Mouse (Mus musculus) CD4-positive, CD25-positive, alpha-beta regulatory T cell, adult 2 months (primary cell): ENCODE measurements around the gene Rtp4.

Experiments used
- DNase-seq: peaks from one replicate; pipeline ENCODE4 v3.0.0-alpha.2; 2012; ENCODE audit warnings: low read depth, low spot score

The Rtp4 gene

DNA sequence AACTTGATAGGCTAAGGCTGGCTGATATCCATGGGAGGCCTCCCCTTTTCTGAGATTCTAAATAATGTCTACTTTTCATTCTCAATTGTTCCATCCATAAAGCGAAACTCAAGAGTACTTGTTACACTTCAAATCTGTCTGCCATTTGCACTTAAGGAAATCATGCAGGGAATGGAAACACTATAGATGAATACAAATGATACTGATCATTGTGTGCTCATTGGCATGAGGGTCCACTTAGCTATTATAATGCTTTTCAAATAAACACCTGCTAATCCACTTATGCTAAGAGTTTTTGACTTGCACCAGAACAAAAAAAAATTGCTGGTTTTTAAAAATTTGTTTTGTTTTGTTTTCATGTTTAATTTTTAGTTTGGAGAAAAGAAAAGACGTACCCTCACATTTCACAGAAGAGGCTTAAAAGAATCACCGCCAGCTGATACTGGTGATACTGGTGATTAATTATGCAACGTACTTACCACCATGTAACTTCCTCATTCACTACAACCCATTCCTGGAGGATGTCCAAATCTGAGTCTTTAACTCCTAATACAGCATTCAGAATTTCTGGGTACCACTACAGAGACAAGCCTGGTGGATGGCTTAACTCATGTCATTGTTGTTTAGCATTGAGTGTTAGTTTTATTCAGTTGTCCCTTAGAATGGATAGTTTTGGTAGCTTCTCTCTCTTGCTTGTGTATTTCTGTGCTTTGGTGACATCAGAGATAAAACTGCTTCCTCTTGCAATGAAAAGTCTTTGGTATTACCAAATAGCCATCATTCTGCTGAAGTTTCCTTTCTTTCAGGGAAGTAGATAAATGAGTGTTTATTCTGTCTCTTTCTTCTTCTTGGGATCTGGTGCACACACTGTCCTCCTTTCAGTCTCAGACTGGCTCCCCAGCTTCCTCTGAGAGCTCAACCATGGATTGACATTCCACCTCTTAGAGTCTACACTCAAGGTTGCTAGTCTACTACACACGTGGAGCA lies 71.3 kb downstream of the Rtp4 start:
- no peak for DNase-seq

DNA sequence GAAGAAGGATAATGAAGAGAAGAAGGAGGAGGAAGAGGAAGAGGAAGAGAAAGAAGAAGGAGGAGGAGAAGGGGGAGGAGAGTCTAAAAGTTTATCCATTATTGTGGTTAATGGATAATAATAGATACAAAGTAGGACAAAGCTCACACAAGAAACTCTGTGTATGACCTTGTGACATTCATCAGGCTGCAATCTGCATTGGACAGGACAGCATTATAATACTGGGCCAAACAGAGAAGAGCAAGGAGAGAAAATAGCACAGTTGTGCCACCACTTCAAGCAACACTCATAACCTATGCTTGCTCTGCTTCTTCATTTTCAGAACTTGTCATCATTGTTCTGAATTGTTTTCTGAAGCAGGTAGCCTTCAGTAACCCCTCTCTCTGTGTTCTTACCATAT lies 72.4 kb downstream of the Rtp4 start:
- DNase-seq, result no peak

DNA sequence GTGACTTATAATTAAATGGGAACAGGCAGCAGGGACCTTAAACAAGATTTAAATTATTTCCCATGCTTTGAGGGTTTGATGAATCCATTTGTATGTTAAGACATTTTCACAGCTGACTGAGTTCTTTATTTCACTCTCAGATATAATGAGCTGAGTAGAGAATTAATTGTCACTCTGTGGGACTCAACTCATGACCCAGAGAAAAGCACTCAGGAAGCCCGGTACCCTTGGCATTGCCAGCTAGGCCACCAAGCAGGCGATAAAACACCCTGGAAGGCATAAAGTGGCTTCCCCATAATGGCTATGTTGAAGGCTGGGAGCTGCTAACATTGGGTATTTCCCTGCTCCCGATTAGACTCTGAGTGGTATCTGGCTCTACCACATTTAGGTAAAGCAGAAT lies 76.6 kb downstream of the Rtp4 start:
- DNase-seq, result no peak

DNA sequence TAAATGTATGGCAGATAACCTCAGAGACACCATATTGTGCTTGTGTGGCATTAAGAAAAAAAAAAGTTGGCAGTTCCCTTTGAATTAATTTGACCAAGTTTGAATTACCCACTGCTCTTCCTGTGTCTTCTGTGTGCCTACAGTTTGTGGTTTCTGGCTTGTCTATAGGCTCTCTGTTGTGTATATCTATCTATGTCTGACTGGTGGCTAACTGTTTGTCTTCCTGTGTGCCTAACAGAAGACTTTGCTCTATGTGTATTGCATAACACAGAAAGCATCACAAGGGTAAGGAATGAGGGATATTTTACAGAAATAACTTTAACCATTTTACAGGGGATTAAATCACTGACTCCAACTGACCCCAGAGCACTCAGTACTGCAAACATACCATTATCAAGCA lies 77.9 kb downstream of the Rtp4 start:
- DNase-seq, result no peak

DNA sequence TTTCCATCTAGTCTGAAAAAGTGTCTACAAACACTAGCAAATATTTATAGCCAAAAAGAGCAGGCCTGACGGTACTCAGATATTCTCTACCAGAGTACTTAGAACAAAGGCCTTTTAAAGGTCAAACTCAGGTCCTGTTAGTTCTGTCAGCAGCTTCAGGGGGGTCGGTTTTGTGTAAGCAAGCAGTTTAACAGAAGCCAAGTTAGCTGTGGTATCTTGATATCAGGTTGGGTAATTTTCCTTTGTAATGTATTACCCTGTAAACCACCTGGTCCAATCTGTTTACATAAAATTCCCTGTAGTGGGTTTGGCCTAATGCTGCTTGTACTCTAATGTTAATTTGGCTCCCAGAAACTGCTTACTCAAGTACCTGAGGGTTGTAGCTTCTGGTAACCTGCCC lies 86.1 kb downstream of the Rtp4 start:
- DNase-seq, result no peak

DNA sequence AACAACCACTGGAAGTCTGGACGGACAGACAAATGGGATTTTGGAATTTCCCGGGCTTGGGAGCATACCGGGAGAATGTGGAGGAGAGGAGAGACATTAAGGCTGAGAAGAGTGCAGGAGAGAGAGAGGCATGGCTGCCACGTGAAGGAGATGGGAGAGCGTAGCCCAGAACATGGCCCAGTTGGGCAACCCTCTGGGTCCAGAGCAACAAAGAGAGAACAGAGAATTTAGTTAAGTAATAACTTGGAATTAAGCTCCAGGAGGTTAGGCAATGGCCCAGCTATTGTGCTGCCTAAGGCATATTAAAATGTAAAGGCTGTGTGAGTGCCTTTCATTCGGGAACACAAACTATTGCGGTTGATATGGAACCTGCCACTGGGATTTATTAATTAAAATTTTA lies 86.6 kb downstream of the Rtp4 start:
- no peak for DNase-seq

DNA sequence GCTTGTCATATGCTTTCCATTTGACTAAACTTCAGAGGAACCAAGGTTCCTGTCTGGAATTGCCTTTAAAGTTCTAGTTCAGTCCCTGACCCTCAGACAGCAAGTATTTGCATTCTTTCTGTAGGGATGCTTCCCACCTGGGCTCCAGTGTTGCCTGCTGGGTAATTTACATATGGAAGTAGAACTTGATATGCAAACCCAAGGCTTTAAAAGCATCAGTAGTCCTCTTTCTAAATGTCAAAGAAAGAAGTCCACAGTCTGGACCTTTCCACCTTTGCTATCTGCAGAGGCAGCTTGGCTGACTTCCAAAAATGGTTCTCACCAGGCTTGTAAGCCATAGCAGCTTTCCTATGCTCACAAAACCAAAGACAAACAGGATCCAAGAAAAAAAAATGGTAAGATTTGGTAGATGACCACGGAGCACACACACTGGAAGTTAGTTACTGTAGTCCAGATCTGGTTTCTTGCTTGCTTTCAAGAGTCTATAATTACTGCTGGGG lies 87.9 kb downstream of the Rtp4 start:
- DNase-seq, result peak; percentile 20

DNA sequence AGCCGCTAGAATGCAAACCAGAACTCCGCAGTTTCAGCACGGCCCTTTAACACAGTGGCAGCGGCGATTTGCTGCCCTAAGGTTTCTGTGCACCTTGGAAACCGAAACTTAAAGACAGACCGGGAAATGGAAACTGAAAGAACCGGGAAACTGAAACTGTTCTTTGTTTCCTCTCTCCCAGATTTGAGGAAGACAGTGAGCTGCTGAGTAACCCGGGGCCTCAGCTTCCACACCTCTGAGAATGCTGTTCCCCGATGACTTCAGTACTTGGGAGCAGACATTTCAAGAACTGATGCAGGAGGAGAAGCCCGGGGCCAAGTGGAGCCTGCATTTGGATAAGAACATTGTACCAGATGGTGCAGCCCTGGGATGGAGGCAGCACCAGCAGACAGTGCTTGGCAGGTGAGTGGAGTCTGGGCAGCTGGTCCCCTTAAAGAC lies 89.7 kb downstream of the Rtp4 start:
- peak; percentile 75 for DNase-seq

DNA sequence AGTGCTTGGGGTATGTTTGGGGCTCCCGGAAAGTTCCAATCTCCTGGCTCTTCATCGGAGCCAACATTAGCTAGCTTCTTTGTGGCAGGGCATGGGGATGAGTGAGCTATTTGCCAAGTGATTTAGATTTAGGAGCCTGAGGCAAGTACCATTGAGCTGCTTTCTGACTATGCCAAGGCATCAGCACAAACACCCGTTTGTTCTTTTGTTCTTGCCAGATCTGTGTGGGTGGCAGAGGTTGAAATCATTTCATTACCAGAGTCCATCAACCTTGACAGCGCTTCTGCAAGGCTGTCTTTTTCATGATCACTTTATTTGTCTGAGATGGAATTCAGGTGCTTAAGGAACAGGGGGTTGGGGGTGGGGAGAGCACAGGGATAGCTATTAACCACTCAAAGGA lies 104.1 kb downstream of the Rtp4 start:
- DNase-seq, result no peak

DNA sequence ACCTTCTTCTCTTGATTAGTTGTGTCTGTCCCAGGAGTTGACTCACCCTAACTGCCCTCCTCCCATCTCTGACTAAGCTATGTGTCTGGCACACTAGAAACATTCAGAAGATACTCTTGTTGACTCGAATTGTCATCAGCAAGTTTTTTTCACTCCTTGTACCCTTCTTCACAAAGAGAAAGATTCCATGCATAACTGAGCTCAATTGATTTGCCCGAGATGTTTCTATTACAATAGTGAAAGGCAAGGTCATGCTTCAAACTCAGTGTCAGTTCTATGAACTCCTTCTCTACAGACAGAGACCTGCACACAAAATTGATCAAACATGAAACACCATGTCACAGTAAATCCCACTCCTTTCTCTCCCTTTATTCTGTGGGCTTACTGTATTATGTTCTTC lies 111.4 kb downstream of the Rtp4 start:
- DNase-seq, result no peak

DNA sequence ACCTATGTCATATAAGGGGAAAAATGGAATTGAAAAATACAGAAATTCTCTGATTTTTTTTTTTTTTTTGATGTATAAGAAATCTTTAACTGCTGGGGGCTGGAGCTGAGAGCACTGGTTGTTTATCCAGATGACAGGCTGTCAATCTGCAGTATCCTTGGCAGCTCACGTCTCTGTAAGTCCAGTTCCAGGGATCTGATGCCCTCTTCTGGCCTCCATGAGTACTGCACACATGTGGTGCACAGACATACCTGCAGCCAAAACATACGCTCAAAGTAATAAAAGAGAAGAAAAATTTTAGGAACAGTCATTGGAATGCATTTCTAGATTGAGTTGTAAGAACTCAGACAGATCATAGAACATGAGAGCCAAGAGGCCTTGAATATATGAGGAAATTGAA lies 112.6 kb downstream of the Rtp4 start:
- DNase-seq, result peak; percentile 45

DNA sequence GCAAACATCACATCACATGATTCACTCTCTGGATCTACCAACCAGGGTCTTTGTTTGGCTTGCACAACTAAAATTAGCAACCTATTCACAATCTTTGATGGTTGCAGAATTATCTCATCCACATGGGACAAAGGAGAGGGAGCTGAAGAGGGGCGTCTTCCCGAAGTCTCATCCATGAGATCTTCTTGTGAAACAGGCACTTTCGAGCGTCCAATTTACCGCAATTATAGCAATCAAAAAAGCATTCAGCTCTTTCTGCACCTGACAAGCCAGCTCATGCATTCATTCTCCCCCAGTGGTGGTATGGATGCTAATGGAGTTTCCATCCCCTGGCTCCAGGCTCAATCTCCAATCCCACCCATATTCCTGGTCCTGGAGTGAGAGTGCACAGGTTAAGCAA lies 132.9 kb downstream of the Rtp4 start:
- DNase-seq, result no peak

DNA sequence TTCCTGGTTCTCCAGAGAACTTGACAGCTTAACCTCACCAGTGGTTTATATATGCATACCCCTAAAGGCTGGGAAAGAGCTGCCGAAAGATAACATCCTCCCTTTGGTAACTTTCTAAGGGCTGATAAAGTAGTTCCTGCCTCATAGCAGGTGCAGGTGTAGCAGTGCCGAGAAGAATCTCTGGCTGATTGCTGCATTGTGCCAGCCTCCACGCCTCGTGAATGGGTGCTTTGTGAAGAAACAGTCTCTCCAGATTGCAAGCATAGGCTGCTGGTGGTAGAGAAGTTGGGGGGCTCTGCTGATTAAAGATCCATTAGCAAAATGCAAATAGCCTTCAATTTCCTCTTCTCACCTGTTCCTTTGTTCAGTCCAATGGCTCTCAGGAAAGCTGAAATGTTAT lies 133.4 kb downstream of the Rtp4 start:
- DNase-seq, result no peak

DNA sequence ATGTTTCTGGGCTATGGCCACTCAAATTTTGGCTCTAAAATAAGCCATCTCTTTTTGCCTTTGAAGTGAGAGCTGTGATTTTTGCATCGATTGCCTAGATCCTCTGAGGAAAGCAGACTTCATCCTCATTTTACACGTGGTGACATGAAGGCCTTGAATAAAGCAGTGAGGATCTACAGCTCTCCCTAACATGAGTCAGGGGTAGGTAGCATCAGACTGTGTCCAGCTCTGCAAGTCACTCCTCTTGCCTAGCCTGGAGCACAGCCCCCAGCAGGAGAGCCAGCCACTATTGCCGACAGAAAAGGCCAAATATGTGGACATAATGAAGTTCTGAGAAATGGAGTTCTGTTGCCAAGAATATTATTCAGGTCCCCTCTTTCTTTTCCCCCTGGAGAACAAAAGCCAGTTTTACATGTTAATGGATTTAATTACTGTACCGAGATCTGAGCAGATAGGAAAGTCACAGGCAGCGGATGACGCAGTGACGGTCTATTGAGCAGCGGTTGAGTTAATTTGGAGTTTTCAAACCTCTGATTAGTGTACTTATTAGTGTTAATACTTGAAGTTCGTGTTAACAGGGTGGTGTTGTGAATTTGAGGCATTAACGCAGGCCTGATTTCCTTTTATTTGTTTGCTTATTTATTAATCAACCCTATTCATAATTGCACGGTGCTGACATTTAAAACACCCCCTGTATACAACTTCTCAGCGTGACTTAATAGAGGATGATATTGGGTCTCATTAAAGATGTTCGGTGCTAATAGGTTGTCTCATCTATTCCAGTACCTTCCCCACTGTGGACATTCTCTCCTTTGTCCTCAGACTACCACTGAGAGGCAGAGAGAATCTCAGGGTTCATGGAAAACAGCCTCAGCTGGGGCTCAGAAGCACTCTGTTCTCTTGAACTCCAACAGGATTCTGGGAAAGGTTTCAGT lies 139.8 kb downstream of the Rtp4 start:
- no peak for DNase-seq
